Mouse (Mus musculus): ENCODE data around the gene Gcgr.

Gcgr gene

DNA sequence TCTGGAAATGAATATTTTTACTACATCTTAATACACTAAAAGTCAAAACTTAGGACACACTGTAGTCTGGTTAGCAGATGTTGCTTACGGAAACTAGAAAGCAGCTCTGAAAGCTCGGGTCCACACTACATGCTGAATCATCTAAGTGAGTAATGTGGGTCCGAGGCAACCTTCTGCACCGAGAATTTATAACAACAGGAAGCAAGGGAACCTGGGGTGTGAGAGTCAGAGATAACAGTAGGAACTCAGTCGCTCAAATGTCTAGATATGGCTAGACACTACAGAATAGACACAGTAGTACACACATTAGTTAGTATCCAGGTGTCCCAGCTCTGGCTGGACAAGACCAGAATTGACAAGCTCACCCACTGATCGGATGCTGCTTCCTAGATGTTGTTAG lies 58.0 kb downstream of the Gcgr start:
- no peak for DNase-seq (ENCODE audit: low spot score in 2 of 2)

Data from thymus, postnatal 10 days (tissue).